Mouse (Mus musculus) hindbrain, embryonic 10.5 days (tissue): ENCODE measurements around the gene Ruvbl2. TPM values are rescaled to one million over a fixed set of nuclear protein-coding genes. Genes with fewer than 3 reads are reported as not detected.
"Not testable (repeated sequence)": the region's sequence is repeated elsewhere in the genome, so short reads cannot be mapped to it uniquely, and the experiment has no call there.

ENCODE experiments used
- DNase-seq: peaks from one replicate; pipeline ENCODE4 v3.0.0-alpha.2; 2017; ENCODE audit warnings: low spot score
- H3K27ac ChIP-seq: fragments of 300-500 bp; sonication (generic); 2 replicates; pipeline ENCODE4 v1.5.1; 2016; ENCODE audit warnings: mild to moderate bottlenecking, moderate library complexity
- H3K27me3 ChIP-seq: fragments of 300-500 bp; sonication (generic); 2 replicates; pipeline ENCODE4 v1.6.1; 2016; ENCODE audit warnings: mild to moderate bottlenecking; ENCODE audit not compliant: poor library complexity, insufficient read depth, severe bottlenecking
- H3K36me3 ChIP-seq: fragments of 300-500 bp; sonication (generic); 2 replicates; pipeline ENCODE4 v1.6.1; 2016; ENCODE audit warnings: mild to moderate bottlenecking, moderate library complexity
- H3K4me1 ChIP-seq: fragments of 300-500 bp; sonication (generic); replicated peaks from 2 replicates; pipeline ENCODE4 v1.6.1; 2016; ENCODE audit warnings: mild to moderate bottlenecking
- H3K4me3 ChIP-seq: fragments of 300-500 bp; sonication (generic); 2 replicates; pipeline ENCODE4 v1.5.1; 2016; ENCODE audit warnings: mild to moderate bottlenecking, moderate library complexity
- H3K9me3 ChIP-seq: fragments of 300-500 bp; sonication (generic); 2 replicates; pipeline ENCODE4 v1.6.1; 2016; ENCODE audit warnings: mild to moderate bottlenecking, moderate library complexity
- WGBS: fragments of 180-500 bp; shearing (Covaris S2); methylation state at CpG from one replicate; pipeline ENCODE4 v1.1.7; 2016; 5-methylcytosine and 5-hydroxymethylcytosine counted together
- polyA plus RNA-seq: library from polyadenylated mRNA; unstranded; fragments of >200 nt; fragmentation: Nextera tagmentation; extraction: Ambion mirVana; gene quantifications from 2 replicates; pipeline ENCODE4 v1.2.1, GENCODE M21; 2016

Ruvbl2 gene
- 192 and 212 TPM in 2 replicates for polyA plus RNA-seq

GRCm38 (mm10) chr7:45437521-45438276, at the start of gene Ruvbl2:
Gene Ruvbl2, minus strand, starts transcription at chr7:45438096.
- Histone ChIP-seq H3K9me3 (no peaks in the 10 kb centered on the region), H3K27me3 (no peaks in the 10 kb centered on the region), H3K4me1 (peaks cover 44% of the 10 kb centered on the region), H3K27ac (peak within 1 kb of the TSS; percentile 24), H3K4me3 (peak within 1 kb of the TSS; percentile 32), H3K36me3 (peaks cover 35% of the 10 kb centered on the region)
- no peak for DNase-seq
- WGBS = 21% methylated on average over 19 of the region's 19 CpGs

- Histone ChIP-seq H3K4me3 (no peak within 1 kb of the TSS; the same call in 1 of the 2 replicates), H3K27me3 (no peaks in the 10 kb centered on the region), H3K4me1 (peaks cover 36% of the 10 kb centered on the region), H3K27ac (0 out of 2 replicates have a peak within 1 kb of the TSS, but pooled peaks have one; percentile 89), H3K9me3 (no peaks in the 10 kb centered on the region), H3K36me3 (peaks cover 15% of the 10 kb centered on the region; the same call in 1 of the 2 replicates)
- no peak for DNase-seq
- WGBS = 83% methylated on average over 12 of the region's 12 CpGs
Measured at GRCm38 (mm10) chr7:45486761-45487415, 49.0 kb upstream of the Ruvbl2 start, which contains the start of gene Gm45808. Gene Gm45808, minus strand, starts transcription at chr7:45486811.

- DNase-seq = no peak
- H3K27me3 ChIP-seq = no peaks in the 10 kb centered on the region
- H3K4me1 ChIP-seq = peaks cover 34% of the 10 kb centered on the region
- H3K27ac ChIP-seq = no peak overlapping the region
- H3K36me3 ChIP-seq = 0 out of 2 replicates have a peak, but pooled peaks cover 15% of the 10 kb centered on the region
- no peaks in the 10 kb centered on the region for H3K9me3 ChIP-seq
- H3K4me3 ChIP-seq = no peak overlapping the region
- WGBS = 85% methylated on average over 7 of the region's 7 CpGs
Measured at GRCm38 (mm10) chr7:45486158-45486557, 48.3 kb upstream of the Ruvbl2 start.

GRCm38 (mm10) chr7:45484985-45485384, 47.1 kb upstream of the Ruvbl2 start:
- H3K36me3 ChIP-seq = 0 out of 2 replicates have a peak, but pooled peaks cover 15% of the 10 kb centered on the region
- H3K9me3 ChIP-seq, DNase-seq, H3K27me3 ChIP-seq, H3K4me3 ChIP-seq, H3K27ac ChIP-seq: not testable (repeated sequence)
- H3K4me1 ChIP-seq = peaks cover 22% of the 10 kb centered on the region
- 94% methylated on average over 5 of the region's 5 CpGs for WGBS

- H3K4me1 ChIP-seq = 0 out of 2 replicates have a peak, but pooled peaks cover 3% of the 10 kb centered on the region
- DNase-seq = no peak
- H3K27me3 ChIP-seq = no peaks in the 10 kb centered on the region
- H3K27ac ChIP-seq = no peak overlapping the region
- no peaks in the 10 kb centered on the region for H3K9me3 ChIP-seq
- H3K4me3 ChIP-seq = no peak overlapping the region
- 85% methylated on average over 1 of the region's 1 CpGs for WGBS
- H3K36me3 ChIP-seq = peaks cover 23% of the 10 kb centered on the region
Measured at GRCm38 (mm10) chr7:45482166-45482565, 44.3 kb upstream of the Ruvbl2 start.

- DNase-seq = peak; percentile 42
- H3K4me1 ChIP-seq = 0 out of 2 replicates have a peak, but pooled peaks cover under 1% of the 10 kb centered on the region
- H3K36me3 ChIP-seq = peaks cover 20% of the 10 kb centered on the region
- H3K4me3 ChIP-seq = no peak within 1 kb of the TSS
- no peaks in the 10 kb centered on the region for H3K9me3 ChIP-seq
- WGBS = 49% methylated on average over 15 of the region's 15 CpGs
- H3K27me3 ChIP-seq = no peaks in the 10 kb centered on the region
- no peak within 1 kb of the TSS for H3K27ac ChIP-seq
Measured at GRCm38 (mm10) chr7:45481374-45481927, 43.6 kb upstream of the Ruvbl2 start, which contains the start of gene Tulp2. Gene Tulp2, plus strand, starts transcription at chr7:45481877.

- WGBS = 84% methylated on average over 3 of the region's 4 CpGs
Measured at GRCm38 (mm10) chr7:45480310-45480709, 42.4 kb upstream of the Ruvbl2 start.

GRCm38 (mm10) chr7:45478774-45479173, 40.9 kb upstream of the Ruvbl2 start:
- no peak for DNase-seq
- H3K27ac ChIP-seq = no peak overlapping the region
- no peaks in the 10 kb centered on the region for H3K9me3 ChIP-seq
- peaks cover 21% of the 10 kb centered on the region for H3K36me3 ChIP-seq
- no peak overlapping the region for H3K4me3 ChIP-seq
- WGBS = 95% methylated on average over 7 of the region's 7 CpGs
- no peaks in the 10 kb centered on the region for H3K27me3 ChIP-seq
- H3K4me1 ChIP-seq = no peaks in the 10 kb centered on the region

More at GRCm38 (mm10) chr7:45480310-45480709, 42.4 kb upstream of the Ruvbl2 start:
- H3K36me3 ChIP-seq = peaks cover 14% of the 10 kb centered on the region
- not testable (repeated sequence) for H3K4me3 ChIP-seq, H3K4me1 ChIP-seq, H3K27me3 ChIP-seq, H3K9me3 ChIP-seq, H3K27ac ChIP-seq, DNase-seq

GRCm38 (mm10) chr7:45477003-45477402, 39.1 kb upstream of the Ruvbl2 start:
- DNase-seq = peak; percentile 45
- Histone ChIP-seq H3K4me1 (no peaks in the 10 kb centered on the region), H3K9me3 (no peaks in the 10 kb centered on the region), H3K36me3 (peaks cover 21% of the 10 kb centered on the region), H3K4me3 (no peak overlapping the region), H3K27me3 (no peaks in the 10 kb centered on the region), H3K27ac (no peak overlapping the region)
- WGBS = 25% methylated on average over 3 of the region's 3 CpGs

- Histone ChIP-seq H3K9me3 (no peaks in the 10 kb centered on the region), H3K36me3 (peaks cover 21% of the 10 kb centered on the region), H3K27ac (no peak overlapping the region), H3K4me1 (no peaks in the 10 kb centered on the region), H3K27me3 (no peaks in the 10 kb centered on the region), H3K4me3 (no peak overlapping the region)
- 60% methylated on average over 1 of the region's 1 CpGs for WGBS
- DNase-seq = no peak
Measured at GRCm38 (mm10) chr7:45476453-45476852, 38.6 kb upstream of the Ruvbl2 start.

GRCm38 (mm10) chr7:45475291-45475969, 37.5 kb upstream of the Ruvbl2 start:
- Histone ChIP-seq H3K27ac (0 out of 2 replicates have a peak overlapping the region, but pooled peaks have one; percentile 13), H3K27me3 (no peaks in the 10 kb centered on the region), H3K9me3 (no peaks in the 10 kb centered on the region), H3K4me3 (peak overlapping the region; percentile 18; the same call in 1 of the 2 replicates), H3K36me3 (peaks cover 21% of the 10 kb centered on the region), H3K4me1 (no peaks in the 10 kb centered on the region)
- DNase-seq = no peak
- WGBS = 72% methylated on average over 16 of the region's 16 CpGs

- Histone ChIP-seq H3K27me3 (no peaks in the 10 kb centered on the region), H3K9me3 (no peaks in the 10 kb centered on the region), H3K4me1 (peaks cover 12% of the 10 kb centered on the region), H3K36me3 (peaks cover 13% of the 10 kb centered on the region; the same call in 1 of the 2 replicates), H3K4me3 (no peak overlapping the region), H3K27ac (no peak overlapping the region)
- peak; percentile 63 for DNase-seq
- WGBS = 15% methylated on average over 3 of the region's 3 CpGs
Measured at GRCm38 (mm10) chr7:45470869-45471268, 33.0 kb upstream of the Ruvbl2 start.
